Mouse (Mus musculus): ENCODE measurements around the gene Zfp3. TPM values are rescaled to one million over a fixed set of nuclear protein-coding genes. Genes with fewer than 3 reads are reported as not detected.

Zfp3 gene
- total RNA-seq (2021), result 1 to 10 TPM; 7.5 to 7.7 TPM
- long read RNA-seq, experiment 1, partial matches to known transcripts, result 0 of 3 reads
- long read RNA-seq, experiment 1, other reads (novel, unspliced or antisense), result 0 of 3 reads
- long read RNA-seq, experiment 2, transcript Zfp3-201 (2 exons, 2,061 nt), result major isoform, 6 of 6 reads
- long read RNA-seq, experiment 2, partial matches to known transcripts, result 0 of 6 reads
- long read RNA-seq, experiment 2, other reads (novel, unspliced or antisense), result 0 of 6 reads

DNA sequence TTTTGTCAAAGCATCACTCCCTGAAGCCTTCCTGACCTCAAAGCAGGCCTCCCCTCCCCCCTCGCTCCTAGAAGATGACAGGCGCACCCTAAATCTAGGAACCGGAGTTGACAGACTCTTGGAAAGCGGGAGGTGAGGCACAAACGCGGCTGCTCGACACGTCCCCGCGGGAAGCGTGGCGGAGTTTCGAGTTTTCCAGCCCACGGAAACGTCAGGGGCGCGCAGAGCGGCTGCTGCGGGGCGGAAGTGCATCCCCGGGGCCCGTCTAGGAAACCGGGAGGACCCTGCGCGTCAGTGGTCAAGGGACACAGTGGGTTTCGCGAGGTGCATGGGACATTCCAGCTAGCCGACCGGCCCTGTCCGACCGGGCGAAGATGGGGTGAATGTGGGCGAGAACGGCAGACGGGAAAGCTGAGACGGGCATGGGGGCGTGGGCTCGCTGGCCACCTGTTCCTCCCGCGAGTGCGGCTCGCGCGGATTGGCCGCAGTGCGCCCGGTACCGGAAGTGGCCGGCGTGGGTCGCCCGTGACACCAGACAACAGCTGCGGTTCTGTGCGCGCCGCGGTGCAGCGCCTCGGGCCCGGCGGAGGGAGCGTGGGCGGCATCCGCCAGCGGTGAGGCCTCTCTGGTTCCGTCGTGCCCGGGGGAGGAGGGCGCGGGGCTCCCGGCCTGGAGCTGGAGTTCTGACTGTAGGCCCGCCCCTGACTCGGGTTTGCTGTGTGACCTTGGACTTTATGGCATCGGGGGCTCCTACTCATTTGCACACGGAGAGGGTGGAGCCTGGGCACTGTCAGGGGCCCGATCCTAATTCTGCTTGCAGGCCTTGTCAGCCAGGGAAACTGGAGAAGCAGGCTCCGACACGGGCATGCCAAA, at the start of gene Zfp3:
Zfp3 (plus strand) TSS at position 274 of the 873 bp plus-strand sequence.
- DNase-seq, result peak; percentile 81 to 83

DNA sequence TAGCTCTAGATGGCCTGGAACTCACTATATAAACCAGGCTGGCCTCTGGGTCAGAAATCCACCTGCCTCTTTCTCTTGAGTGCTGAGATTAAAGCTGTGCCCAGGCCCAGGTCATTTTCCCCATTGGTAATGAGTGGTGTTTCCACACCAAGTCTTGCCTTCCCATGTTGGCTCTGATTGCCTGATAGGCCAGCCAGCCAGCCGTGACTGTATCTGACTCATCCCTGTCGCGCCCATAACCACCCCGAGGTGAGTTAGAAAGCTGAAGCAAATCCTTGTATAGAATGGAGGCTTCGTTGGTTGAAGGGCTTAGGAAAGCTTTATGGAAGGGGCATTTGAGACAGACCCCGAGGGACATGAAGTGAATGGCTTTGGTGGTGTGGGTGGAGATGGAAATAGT, 48.2 kb upstream of the Zfp3 start:
- no peak for DNase-seq

GRCm38 (mm10) chr11:70718481-70718880, 45.5 kb upstream of the Zfp3 start:
- no peak for DNase-seq

DNA sequence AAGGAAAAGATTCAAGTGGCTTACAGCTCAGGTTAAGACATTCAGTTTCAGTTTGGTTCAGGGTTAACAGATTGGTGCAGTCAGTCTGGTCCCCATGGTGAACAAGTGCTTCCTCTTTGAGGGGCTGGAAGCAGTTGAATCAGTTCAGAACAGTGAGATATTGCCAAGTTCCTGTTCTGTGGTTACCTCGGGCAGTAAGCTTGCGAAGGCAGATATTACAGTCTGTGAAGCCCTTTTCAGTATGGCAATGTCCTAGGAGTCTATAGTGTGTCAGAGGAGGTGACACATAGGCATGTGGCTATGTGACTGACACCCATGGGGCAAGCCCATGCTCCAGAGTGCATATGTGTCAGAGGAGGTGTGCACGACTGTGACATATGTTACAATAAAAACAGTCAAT, 43.4 kb upstream of the Zfp3 start:
- peak in 1 of 2 experiments; percentile 40 for DNase-seq

DNA sequence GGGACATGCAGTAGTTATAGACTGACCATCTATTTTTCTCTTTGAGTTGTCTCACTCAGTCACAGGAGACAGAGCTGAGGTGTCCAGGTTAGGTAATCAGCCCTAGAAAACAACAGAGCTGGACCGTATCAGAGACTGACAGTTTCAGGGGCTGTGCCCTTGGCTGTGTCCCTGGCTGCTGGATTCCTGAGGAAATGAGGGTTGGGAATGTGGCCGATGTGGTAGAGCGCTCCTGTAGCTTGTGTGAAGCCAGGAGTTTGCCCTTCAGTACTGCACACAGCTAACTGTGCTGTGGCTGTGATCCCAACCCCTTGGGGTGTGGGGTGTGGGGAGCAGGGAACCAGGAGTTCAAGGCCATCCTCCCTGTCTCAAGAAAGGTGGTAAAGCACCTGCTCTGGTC, 42.9 kb upstream of the Zfp3 start:
- peak in 1 of 2 experiments; percentile 45 for DNase-seq

- no peak for DNase-seq
Observed at GRCm38 (mm10) chr11:70724706-70725105, 39.3 kb upstream of the Zfp3 start.

GRCm38 (mm10) chr11:70726585-70726984, 37.4 kb upstream of the Zfp3 start:
- DNase-seq, result no peak

GRCm38 (mm10) chr11:70727385-70727784, 36.6 kb upstream of the Zfp3 start:
- DNase-seq, result no peak

GRCm38 (mm10) chr11:70730427-70731038, 33.5 kb upstream of the Zfp3 start:
- no peak for DNase-seq

DNA sequence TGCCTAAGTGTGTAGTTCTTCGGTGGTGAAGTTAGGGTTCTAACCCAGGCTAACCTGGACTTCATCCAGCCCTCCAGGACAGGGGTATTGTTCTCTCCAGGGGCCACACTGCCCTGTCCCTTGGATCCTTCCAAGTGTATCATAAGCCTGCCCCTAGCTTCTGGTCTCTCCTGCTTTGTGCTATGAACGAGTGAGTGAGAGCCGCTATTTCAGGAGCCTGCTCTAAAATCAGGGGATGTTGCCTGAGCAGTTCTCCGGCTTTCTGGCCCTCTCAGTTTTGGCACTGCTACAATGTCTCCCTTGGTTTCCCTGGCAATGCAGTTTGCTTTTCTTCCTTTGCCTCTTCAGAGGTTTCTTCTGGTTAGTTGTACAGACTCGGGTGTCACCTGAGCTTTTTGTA, 32.8 kb upstream of the Zfp3 start:
- DNase-seq, result no peak

DNA sequence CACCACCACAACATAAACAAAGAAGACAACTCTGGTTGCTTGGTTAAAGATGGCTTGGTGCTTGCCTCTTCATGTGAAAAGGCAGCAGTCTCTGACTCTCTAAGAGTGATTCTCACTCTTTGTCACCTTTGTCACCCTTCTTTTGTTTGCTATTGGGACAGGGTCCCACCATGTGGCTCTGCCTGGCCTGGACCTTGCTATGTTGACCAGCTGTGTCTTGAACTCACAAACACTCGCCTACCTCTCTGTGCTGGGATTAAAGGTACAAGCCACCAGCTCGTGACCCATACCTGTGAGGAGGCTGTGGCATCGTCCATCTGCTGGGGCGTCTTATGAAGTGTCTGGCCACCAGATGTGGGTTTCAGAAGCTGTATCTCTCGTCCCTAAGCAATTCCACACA, 30.8 kb upstream of the Zfp3 start:
- no peak for DNase-seq

DNA sequence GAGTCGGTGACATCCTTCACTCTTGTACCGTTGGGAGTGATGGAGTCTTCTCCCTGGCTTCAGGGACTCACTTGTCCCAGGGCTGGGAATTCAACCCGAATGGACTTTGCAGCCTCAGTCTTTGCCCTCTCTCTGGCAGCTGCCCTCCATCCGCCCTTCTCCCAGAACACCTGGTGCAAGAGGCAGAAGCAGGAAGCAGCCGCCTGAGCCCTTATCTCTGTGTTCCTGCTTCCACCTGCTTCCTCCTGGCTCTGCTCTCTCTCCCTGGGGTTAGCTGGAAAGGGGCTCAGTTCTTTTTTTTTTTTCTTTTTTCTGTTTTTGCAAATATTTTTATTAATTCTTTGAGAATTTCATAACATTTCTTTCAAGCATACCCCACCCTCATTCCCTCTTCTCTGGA, 26.3 kb upstream of the Zfp3 start:
- no peak for DNase-seq

- no peak for DNase-seq
Observed at GRCm38 (mm10) chr11:70741603-70742002, 22.4 kb upstream of the Zfp3 start.

DNA sequence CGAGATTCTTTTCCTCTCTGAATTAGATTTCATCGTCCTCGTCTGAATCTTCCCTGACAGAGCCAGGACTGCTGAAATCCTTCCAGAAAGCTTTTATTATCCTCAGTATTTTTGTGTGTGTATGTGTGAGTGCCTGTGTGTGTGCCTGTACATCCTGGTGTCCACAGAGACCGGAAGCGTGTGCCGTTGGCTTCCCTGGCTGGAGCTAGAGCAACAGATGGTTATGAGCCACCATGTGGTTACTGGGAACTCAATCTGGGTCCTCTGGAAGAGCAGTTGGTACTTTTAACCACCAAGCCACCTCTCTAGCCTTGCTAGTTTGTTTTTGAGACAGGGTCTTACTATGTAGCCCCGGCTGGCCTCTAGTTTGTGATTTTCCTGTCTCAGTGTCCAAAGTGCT, 21.9 kb upstream of the Zfp3 start:
- no peak for DNase-seq

- DNase-seq, result no peak
Observed at GRCm38 (mm10) chr11:70742581-70743459, 21.2 kb upstream of the Zfp3 start.

- DNase-seq, result no peak
Observed at GRCm38 (mm10) chr11:70745636-70746035, 18.4 kb upstream of the Zfp3 start.

GRCm38 (mm10) chr11:70747876-70748545, 16.0 kb upstream of the Zfp3 start:
- DNase-seq, result no peak

DNA sequence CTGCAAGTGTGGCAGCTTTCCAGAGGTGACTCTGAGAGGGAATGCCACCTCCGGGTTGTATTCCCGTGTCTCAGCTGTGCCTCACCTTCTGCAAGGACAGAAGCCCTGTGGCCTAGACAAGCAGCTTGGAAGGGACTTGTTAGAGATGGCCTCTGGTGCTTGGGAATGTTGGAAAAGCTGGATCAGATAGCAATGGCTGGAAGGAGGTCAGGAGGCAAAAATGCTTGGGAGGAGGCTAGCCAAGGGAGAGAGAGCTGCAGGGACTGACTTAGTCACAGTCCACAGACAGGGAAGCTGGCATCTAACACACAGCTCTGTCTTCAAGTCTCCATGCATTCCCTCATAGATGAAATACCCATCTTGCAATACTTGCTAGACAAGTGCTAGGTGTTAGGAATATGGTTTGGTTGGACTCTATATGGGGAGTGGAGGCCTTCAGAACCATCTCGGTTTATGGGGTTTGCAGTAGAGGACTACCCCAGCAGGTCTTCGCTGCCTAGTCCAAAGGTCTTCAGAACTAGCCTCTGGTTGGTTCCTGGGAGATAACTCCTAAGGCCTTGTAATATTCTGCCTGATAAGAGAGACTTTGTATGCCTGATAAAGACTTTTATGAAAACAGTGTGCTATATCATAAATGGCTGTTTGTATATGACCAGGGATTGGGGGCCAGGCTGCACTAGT, 11.5 kb upstream of the Zfp3 start:
- no peak for DNase-seq

DNA sequence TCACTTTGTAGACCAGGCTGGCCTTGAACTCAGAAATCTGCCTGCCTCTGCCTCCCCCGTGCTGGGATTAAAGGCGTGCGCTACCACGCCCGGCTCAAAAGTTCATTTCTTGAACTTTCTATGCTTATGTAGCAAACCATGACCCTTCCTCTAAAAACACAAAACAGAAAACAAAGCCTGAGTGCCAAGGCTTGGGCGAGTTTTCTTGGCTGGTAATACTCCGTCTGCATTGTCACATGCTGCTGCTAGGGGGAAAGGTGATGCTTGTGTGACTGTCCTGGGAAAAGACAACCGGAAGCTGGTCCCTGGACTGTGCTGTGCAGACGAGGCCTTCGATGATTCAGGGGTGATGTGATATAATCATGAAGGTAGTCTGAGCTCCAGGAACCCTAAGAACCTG, 10.9 kb upstream of the Zfp3 start:
- DNase-seq, result no peak

DNA sequence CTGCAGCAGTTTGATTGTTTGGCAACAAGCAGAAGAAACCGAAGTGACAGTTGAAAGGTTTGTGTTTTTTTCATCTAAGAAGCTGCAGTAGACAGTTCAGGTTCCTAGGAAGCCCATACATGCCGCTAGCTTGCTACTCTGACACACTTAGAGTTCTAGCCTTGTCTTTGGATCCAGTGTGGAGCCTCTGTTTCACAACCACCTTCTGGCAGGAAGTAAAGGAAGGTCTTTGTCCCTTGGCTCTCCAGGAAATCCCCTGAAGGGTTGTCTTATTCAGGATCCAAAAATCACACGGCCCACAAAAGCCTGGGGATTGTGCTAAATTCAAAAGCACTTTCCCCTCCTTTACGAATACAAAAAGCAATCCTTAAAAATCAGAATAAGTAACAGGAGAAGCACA, 9.5 kb upstream of the Zfp3 start:
- no peak for DNase-seq

GRCm38 (mm10) chr11:70754958-70755357, 9.1 kb upstream of the Zfp3 start:
- no peak for DNase-seq
